ENCODE assay signal across 28 mouse cellular contexts in the genomic region with DNA sequence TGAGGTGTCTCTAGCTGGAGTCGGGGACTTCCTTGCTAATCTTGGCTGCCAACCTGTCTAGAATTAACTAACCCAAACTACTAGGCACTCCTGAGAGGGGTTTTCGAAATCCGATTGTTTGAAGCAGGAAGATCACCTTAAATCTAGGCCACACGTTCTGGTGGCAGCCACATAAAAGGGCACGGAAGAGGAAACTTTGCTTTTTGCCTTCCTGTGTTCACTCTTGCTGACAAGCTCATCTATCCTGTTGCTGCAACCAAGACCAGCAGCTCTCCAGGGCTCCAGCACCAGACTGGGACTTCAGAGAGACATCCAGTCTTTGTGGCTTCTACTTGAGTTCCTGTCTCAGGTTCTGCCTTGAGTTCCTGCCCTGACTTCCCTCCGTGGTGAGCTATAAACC.
DNase-seq lines count a peak whose midpoint lies in the region; ATAC-seq and TF ChIP-seq lines count a peak whose summit lies in the region.
"Had no signal": no experiment of that assay in that cellular context is flagged by ENCODE, and none has a peak within 500 bp of the region (broad histone marks: within the 10 kb centered on the region; RNA-seq: fewer than 3 reads in every experiment).

No protein-coding gene starts in this region.

- 17% methylated on average over 6 of the region's 6 CpGs for WGBS in thymus, adult 2 months
- 82% methylated on average over 6 of the region's 6 CpGs for WGBS in lung, postnatal 0 days

- H3K27me3 ChIP-seq in thymus, adult 2 months (ENCODE audit: control insufficient read depth, insufficient read depth, low read length): no peaks in the 10 kb centered on the region; the same call in 1 of the 2 replicates
- no peaks in the 10 kb centered on the region for H3K27me3 ChIP-seq in lung, postnatal 0 days (replicated peaks; ENCODE audit: insufficient read depth, low read length)
- H3K27me3 ChIP-seq: embryonic facial prominence, embryonic 15.5 days; forebrain, embryonic 13.5 days; heart, embryonic 15.5 days; hindbrain, embryonic 12.5 days; limb, embryonic 15.5 days; midbrain, embryonic 15.5 days; neural tube, embryonic 12.5 days; Patski had no signal

- peaks cover 11% of the 10 kb centered on the region for H3K4me1 ChIP-seq in thymus, adult 2 months (replicated peaks; ENCODE audit: control insufficient read depth, insufficient read depth, low read length)
- H3K4me1 ChIP-seq in lung, postnatal 0 days (ENCODE audit: insufficient read depth, low read depth, low read length): peaks cover 6% of the 10 kb centered on the region; the same call in 1 of the 2 replicates

- H3K9me3 ChIP-seq in lung, postnatal 0 days (ENCODE audit: low read length): no peaks in the 10 kb centered on the region
- H3K9me3 ChIP-seq: embryonic facial prominence, embryonic 10.5 days; embryonic facial prominence, embryonic 15.5 days; heart, embryonic 15.5 days; hindbrain, embryonic 12.5 days; limb, embryonic 10.5 days; limb, embryonic 15.5 days; liver, embryonic 13.5 days; midbrain, embryonic 15.5 days had no signal

- TF ChIP-seq CTCF in thymus, adult 2 months (IDR thresholded peaks at IDR 0.05; ENCODE audit: borderline replicate concordance, control insufficient read depth, extremely low read depth, insufficient read depth, low read length, poor library complexity): no peak
- no peak for TF ChIP-seq CTCF in lung, postnatal 0 days (IDR thresholded peaks at IDR 0.05)

- H3K4me2 ChIP-seq in lung, postnatal 0 days (replicated peaks; ENCODE audit: low read depth, low read length): no peak overlapping the region
- H3K4me2 ChIP-seq: embryonic facial prominence, embryonic 15.5 days; forebrain, embryonic 13.5 days; heart, embryonic 15.5 days; hindbrain, embryonic 12.5 days; limb, embryonic 15.5 days; liver, embryonic 13.5 days; midbrain, embryonic 15.5 days; neural tube, embryonic 12.5 days had no signal

- H3K36me3 ChIP-seq in thymus, adult 2 months (ENCODE audit: control insufficient read depth, insufficient read depth, low read length): no peaks in the 10 kb centered on the region
- H3K36me3 ChIP-seq in lung, postnatal 0 days (ENCODE audit: insufficient read depth, low read length): no peaks in the 10 kb centered on the region
- H3K36me3 ChIP-seq: embryonic facial prominence, embryonic 10.5 days; embryonic facial prominence, embryonic 15.5 days; heart, embryonic 15.5 days; hindbrain, embryonic 12.5 days; limb, embryonic 10.5 days; limb, embryonic 15.5 days; liver, embryonic 13.5 days; midbrain, embryonic 15.5 days; neural tube, embryonic 12.5 days had no signal

- no peak overlapping the region for H3K27ac ChIP-seq in thymus, adult 2 months (ENCODE audit: control insufficient read depth, insufficient read depth, low read length)
- H3K27ac ChIP-seq in lung, postnatal 0 days (ENCODE audit: low read length): no peak overlapping the region
- H3K27ac ChIP-seq: embryonic facial prominence, embryonic 10.5 days; embryonic facial prominence, embryonic 15.5 days; forebrain, embryonic 13.5 days; heart, embryonic 15.5 days; hindbrain, embryonic 12.5 days; hindbrain, postnatal 0 days; limb, embryonic 10.5 days; limb, embryonic 15.5 days; liver, embryonic 13.5 days; midbrain, embryonic 15.5 days; neural tube, embryonic 12.5 days had no signal

- H3K9ac ChIP-seq in lung, postnatal 0 days (replicated peaks; ENCODE audit: low read depth): no peak overlapping the region
- H3K9ac ChIP-seq: embryonic facial prominence, embryonic 15.5 days; forebrain, embryonic 13.5 days; heart, embryonic 15.5 days; hindbrain, embryonic 12.5 days; limb, embryonic 15.5 days; liver, embryonic 13.5 days; midbrain, embryonic 15.5 days; neural tube, embryonic 12.5 days had no signal

- no peak for TF ChIP-seq POLR2A in thymus, adult 2 months (IDR thresholded peaks at IDR 0.05; ENCODE audit: control insufficient read depth, extremely low read depth, insufficient read depth, low read length, poor library complexity)

- TF ChIP-seq EP300 in lung, postnatal 0 days (IDR thresholded peaks at IDR 0.05): no peak

- no peak overlapping the region for H3K4me3 ChIP-seq in thymus, adult 2 months (ENCODE audit: control insufficient read depth, insufficient read depth, low read length)
- no peak overlapping the region for H3K4me3 ChIP-seq in lung, postnatal 0 days (ENCODE audit: low read depth, low read length)
- H3K4me3 ChIP-seq: embryonic facial prominence, embryonic 10.5 days; embryonic facial prominence, embryonic 15.5 days; forebrain, embryonic 13.5 days; heart, embryonic 15.5 days; hindbrain, embryonic 12.5 days; limb, embryonic 10.5 days; limb, embryonic 15.5 days; liver, embryonic 13.5 days; midbrain, embryonic 15.5 days; neural tube, embryonic 12.5 days had no signal

- peak; percentile 57 for DNase-seq in CD4-positive, CD25-positive, alpha-beta regulatory T cell, adult 2 months (ENCODE audit: low read depth, low spot score)
- peak; percentile 66 for DNase-seq in T-cell, adult 2 months (ENCODE audit: low spot score)
- peak; percentile 60 for DNase-seq in thymus, adult 2 months
- DNase-seq in thymus, postnatal 36 days: peak; percentile 51 to 59
- no peak for DNase-seq in kidney, postnatal 4 days
- no peak for DNase-seq in lung, adult 18-20 months
- DNase-seq in lung, postnatal 0 days (ENCODE audit: low spot score): no peak
- DNase-seq: adrenal gland, postnatal 25 days; cerebellum, adult 8-10 months; cerebellum, postnatal 25 days; gastrocnemius, postnatal 14 days; heart, postnatal 36 days; kidney, postnatal 36 days; liver, embryonic 13.5 days; lung, adult 2 months; lung, postnatal 14 days had no signal

- ATAC-seq in lung, postnatal 0 days: no peak
- ATAC-seq: forebrain, embryonic 13.5 days; hindbrain, postnatal 0 days; intestine, postnatal 0 days; midbrain, embryonic 15.5 days; Patski had no signal

Comparison
In these comparisons a context has a peak if more than half of its experiments do, and no peak if none do; other contexts are left out.
1. DNase-seq: peak in CD4-positive, CD25-positive, alpha-beta regulatory T cell, adult 2 months (single experiment), T-cell, adult 2 months (single experiment), thymus, adult 2 months (single experiment) and thymus, postnatal 36 days (2 of 2); none in kidney, postnatal 4 days (0 of 2), lung, adult 18-20 months (0 of 2) and lung, postnatal 0 days (single experiment).